Mouse (Mus musculus) fibroblast of lung, adult 2 months (primary cell): Measurements from ENCODE around the gene B4galnt2.
"Not testable (repeated sequence)": the region's sequence is repeated elsewhere in the genome, so short reads cannot be mapped to it uniquely, and the experiment has no call there.

ENCODE experiments used
- DNase-seq: peaks from one replicate; pipeline ENCODE4 v3.0.0-alpha.2; 2011; ENCODE audit warnings: low read depth

Gene B4galnt2

DNA sequence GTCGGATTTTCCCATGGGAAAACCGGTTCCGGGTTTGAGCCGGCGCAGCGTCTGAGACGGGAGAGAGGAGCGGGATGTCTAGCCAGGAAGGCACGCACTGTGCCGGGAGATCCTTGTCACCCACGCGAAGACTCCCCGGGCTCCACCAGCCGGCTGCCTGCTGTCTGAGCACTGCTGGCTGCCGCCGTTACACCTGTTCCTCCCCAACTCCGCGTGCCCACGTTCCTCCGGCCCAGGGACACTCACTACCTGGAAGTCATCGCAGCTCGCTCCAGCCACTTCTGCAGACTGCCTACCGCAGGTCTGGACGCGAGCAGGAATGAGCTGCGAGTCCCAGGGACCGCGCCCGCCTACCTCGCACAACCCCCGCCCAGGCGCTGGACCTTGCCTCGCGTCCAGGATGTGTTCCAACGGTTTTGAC, at the start of gene B4galnt2:
TSS of gene B4galnt2 (minus strand) at position 321 of the 421 bp plus-strand sequence.
- DNase-seq: no peak

GRCm38 (mm10) chr11:95963304-95963703, 48.6 kb upstream of the B4galnt2 start:
- DNase-seq: no peak

DNA sequence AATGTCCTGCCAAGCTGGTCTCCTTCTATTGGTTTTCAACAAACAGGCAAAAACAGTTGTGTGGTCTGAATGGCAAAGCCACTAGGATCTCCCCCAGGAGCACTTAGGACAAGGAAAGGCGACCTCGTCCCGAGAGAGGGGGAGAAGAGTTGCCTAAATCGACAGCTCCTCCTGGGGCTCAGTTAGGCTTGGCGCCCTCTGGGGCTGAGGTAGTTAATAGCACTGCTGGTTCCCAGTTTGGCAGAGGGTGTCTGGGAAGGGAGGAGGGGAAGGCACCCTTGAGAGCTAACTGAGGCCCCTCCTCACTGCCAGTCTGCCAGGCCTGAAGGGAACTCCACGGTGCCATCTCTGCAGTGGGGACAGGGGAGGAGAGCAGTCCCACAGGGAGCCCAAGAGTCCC, 44.5 kb upstream of the B4galnt2 start:
- DNase-seq: no peak

DNA sequence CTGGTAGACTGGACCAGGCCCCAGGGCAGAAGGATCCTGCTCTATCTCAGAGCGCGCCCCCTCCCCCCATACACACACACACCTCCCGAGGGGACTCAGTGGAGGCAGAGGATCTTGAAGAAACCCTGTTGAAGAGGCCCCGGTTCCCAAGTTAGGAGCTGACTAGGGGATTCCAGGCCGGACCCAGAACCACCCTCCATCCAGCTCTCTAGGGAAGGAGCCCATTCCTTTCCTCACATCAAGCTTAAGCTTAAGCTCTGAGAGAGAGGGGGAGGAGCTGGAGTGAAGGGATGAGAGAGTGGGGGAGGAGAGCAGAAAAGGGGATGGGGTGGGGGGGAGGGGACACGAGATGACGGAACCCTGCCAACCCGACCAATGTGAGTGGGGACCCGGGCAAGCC, 43.6 kb upstream of the B4galnt2 start:
- DNase-seq: no peak

GRCm38 (mm10) chr11:95957407-95957806, 42.7 kb upstream of the B4galnt2 start:
- DNase-seq: no peak

DNA sequence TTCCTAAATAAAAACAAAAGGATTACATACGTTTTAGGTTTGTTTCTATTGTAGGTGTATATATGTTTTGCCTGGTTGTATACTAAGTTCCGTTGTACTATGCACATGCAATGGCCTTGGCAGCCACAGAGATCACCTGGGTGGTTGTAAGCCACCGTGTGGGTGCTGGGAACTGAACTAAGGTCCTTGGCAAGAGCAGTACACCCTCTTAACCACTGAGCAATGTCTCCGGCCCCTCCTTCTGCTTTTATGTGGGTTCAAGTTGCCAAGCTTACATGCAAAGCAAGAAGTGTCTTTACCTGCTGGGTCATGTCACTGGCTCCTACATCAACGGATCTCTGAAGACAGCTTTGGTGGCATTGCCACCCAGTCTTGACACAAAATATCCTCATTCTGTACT, 38.6 kb upstream of the B4galnt2 start:
- no peak for DNase-seq

DNA sequence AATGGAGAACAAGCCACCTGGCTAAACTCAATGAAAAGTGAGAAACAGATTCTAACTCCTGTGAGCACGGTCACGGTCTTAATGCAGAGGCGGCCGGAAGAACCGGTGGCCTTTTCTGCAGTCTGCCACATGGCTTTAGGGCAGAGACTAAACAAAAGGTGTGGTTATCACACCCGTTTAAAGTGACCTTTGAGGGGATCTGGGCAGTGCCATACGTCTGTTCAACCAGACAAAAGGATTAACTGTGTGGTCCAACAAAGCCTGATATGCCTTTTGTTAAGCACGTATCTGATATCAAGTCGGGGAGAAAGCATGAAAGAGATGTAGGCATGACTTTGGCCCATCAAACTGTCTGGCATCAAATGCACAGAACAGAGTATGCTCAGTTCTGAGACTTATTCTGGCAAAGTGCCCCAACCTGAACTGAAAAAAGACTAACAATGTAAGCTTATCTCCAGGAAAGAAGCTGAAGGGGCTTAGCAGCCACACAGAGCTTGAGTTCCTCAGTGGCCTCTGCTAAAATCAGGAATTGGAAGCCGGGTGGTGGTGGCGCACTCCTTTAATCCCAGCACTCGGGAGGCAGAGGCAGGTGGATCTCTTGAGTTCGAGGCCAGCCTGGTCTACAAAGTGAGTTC, 31.3 kb upstream of the B4galnt2 start:
- no peak for DNase-seq

DNA sequence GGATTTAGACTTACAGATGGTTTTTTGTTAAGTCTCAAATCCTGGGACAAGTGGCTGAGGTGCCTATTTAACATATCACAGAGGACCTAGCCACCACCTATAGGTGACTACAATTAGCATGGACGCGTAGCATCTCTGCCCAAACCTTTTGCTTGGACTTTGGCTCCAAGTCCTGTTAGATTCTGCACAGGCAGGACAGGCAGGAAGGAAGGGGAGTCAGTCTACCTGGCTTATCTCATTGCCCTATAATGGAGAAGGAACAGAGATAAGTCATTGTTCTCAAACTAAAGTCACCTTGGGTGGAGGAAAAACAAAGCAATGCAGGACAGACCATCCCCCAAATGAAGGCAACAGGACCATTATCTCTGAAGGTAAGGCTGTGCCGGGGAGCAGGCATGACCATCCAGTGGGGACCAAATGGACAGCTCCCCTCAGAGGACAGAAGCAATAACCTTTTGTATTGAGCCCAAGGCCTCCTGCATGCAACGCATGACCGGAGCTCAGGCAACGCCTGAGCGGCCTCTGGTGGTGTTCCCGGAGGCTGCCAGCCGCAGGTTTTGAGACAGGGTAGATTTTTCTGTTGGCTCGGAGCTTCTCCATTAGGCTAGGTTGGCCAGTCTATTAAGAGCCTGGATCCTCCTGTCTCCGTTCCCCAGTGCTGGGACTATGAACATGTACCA, 25.3 kb upstream of the B4galnt2 start:
- no peak for DNase-seq

DNA sequence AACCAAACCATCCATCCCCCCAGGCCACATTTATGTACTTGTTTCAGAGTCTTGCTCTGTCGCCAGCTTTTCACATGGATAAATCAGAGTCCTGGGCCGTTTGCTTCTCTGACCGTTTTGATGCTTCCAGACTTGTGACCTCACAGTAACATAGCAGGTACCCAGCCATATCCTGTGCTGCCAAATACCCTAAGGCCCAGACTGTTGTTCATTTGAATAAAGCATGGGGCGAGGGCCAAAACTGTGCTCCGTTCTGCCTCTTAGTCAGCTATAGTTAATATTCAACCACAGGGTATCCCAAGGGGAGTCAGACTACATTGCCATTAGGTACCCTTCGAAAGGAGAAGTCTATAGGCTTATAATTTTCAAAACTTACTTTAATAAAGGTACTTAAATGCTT, 21.7 kb upstream of the B4galnt2 start:
- DNase-seq: no peak

GRCm38 (mm10) chr11:95932168-95932567, 17.5 kb upstream of the B4galnt2 start:
- not testable (repeated sequence) for DNase-seq

DNA sequence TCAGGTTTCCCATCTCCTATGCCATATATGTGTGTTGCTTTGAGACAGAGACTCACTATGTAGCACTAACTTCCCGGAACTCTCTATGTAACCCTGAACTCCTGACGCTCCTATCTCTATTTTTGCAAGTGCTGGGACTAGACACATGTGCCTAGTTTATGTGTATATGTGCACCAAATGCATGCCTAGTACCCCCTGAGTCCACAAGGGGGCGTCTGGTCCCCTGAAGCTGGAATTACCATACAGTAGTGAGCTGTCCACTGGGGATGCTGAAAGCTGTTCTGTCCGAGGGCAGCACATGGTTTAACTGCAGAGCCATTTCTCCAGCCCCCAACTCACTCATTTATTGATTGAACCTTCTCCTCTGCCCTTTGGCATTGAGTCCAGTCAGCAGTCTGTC, 11.7 kb upstream of the B4galnt2 start:
- DNase-seq: no peak

- DNase-seq: no peak
Observed at GRCm38 (mm10) chr11:95925976-95926375, 11.3 kb upstream of the B4galnt2 start.

DNA sequence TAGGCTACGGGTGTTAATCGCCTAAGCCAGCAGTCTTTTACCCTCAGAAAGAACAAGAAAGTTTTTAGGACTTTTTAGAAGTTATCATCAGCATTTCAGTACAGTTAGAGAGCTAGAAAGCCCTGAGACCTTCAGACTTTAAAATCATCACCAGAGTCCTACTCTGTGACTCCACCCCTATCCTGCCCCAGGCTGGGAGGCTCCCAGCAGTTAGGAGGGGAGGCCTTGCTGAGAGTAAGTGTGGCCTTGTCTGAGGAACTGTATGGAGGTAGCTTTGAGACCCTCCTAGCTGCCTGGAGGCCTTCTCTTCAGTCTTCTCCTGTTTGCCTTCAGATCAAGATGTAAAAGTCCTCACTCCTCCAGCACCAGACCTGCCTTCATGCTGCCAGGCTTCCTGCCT, 9.5 kb upstream of the B4galnt2 start:
- no peak for DNase-seq

DNA sequence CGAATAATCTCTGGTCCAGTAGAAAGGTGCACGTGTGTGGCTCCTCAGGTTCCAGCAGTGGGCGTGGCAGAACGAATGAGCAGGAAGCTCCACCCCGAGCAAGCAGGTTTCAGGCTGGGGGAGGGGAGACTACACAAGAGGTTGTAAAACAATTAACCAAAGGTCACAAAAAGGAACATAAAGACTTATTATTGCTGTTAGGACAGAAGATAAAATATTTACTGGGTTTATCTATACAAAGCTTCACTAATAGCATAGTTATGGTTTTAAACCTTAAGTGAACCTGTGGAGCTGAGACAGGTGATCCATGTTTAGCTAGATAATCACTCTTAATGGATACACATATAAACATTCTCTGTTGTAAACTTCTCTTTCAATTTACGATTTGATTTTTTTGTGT, 8.8 kb upstream of the B4galnt2 start:
- not testable (repeated sequence) for DNase-seq

DNA sequence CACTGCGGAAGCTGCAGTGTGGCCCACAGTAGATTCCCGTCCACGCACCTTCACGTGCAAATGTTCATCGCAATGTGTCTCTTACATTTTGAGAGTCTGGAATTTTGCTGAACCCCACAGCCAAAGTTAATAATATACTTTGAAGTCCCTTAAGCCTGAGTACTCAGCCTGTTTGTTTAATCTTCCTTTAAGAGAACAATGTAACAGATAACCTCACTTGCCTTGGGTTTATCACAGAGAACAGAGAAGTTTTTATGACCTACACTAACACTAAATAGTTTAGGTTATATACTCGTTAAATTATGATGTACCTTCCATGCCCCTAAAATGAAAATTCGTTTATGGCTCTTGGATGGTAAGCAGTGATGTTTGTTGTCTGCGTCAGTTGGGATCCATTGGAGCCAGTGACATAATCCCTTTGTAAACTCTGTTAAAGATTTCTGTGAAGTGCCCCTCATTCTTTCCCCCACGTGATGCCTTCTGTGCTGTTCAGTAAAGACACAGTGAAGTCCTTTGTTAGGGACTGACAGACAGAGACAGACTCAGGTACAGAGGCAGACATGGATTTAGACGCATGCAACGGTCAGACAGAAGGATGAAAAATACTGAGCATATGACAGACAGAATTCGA, 7.4 kb upstream of the B4galnt2 start:
- no peak for DNase-seq

GRCm38 (mm10) chr11:95916426-95916825, 1.7 kb upstream of the B4galnt2 start:
- no peak for DNase-seq

- DNase-seq: no peak
Observed at GRCm38 (mm10) chr11:95915006-95915710, 467 bp upstream of the B4galnt2 start.

GRCm38 (mm10) chr11:95913959-95914566, 628 bp downstream of the B4galnt2 start:
- DNase-seq: no peak

- DNase-seq: no peak
Observed at GRCm38 (mm10) chr11:95911579-95911978, 3.1 kb downstream of the B4galnt2 start.

DNA sequence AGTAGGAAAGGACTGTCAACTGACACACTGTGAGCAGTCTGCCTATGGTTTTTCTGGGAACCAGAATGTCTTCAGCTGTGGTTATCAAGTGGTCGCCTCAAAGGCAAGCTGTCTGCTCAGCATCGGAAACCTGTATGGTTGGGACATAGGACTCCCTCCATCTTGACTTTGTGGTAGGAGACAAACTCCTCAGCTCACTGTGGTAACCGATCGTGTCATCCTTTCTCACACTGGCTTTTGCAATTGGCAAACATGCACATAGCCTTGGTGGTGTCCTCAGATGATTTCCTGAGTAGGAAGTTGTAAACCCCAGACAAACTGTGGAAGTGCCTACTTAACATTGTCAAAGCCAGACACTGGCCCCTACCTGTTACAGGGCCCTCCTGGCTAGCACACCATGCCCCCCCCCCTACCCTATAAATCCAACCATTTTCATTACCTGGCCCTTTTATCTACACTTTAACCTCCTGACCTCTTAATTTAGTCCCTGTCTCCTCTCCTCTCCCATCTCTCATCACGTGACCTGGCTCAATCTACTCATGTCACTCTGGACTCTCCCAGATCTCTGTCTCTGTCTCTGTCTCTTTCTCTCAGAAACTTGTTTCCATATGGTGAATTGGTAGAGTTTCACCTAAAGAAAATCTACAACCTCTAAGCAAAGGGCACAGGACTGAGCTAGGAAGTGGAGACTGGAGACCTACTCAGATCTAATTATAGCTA, 6.7 kb downstream of the B4galnt2 start:
- no peak for DNase-seq

GRCm38 (mm10) chr11:95904290-95904689, 10.4 kb downstream of the B4galnt2 start:
- DNase-seq: no peak
